Mouse (Mus musculus) liver, adult 2 months (tissue): ENCODE measurements around the gene Ppp6r3.

Source experiments
- CTCF ChIP-seq: fragments of 200-500 bp; IDR thresholded peaks from 2 replicates; pipeline ENCODE4 v1.5.1; 2011; ENCODE audit warnings: low read depth, low read length, control low read depth
- POLR2A ChIP-seq: fragments of 200-500 bp; IDR thresholded peaks from 2 replicates; pipeline ENCODE4 v1.6.1; 2011; ENCODE audit warnings: low read length, control low read depth; ENCODE audit not compliant: insufficient read depth; ENCODE audit errors: extremely low read depth

GRCm38 (mm10) chr19:3540254-3540653 is 35.3 kb downstream of the Ppp6r3 start:
- TF ChIP-seq CTCF (no peak), POLR2A (no peak)
